Mouse (Mus musculus) cerebellum, postnatal 36 days (tissue): ENCODE data around the gene Rps6ka1.
"Not testable (repeated sequence)": the region's sequence is repeated elsewhere in the genome, so short reads cannot be mapped to it uniquely, and the experiment has no call there.

Source experiments
- DNase-seq, 2 experiments: peaks; one replicate each; pipeline ENCODE4 v3.0.0; 2021 to 2022; ENCODE audit warnings: mixed read lengths in 2 of 2

The Rps6ka1 gene

GRCm38 (mm10) chr4:133857527-133857926 lies 30.1 kb downstream of the Rps6ka1 start:
- DNase-seq, result no peak

- no peak for DNase-seq
Measured at GRCm38 (mm10) chr4:133854621-133855020, 33.0 kb downstream of the Rps6ka1 start.

DNA sequence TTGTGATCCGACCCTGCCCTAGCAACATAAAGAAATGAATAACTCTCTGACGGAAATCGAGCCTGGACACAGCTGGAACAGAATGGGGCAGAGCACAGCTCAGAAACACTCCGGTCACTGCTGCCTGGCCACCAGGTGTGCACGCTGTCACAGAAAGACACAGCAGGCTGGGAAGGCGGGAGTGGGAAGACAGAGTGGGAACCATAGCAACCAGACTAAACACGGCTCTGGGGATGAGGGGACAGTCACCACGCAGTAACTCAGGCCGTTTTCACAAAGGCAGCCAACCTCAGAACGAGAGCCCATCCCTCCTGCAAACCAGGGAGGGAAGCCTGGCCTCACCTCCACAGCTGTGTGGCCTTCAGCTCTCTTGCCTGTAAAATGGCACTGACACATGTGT lies 34.0 kb downstream of the Rps6ka1 start:
- DNase-seq, result no peak

DNA sequence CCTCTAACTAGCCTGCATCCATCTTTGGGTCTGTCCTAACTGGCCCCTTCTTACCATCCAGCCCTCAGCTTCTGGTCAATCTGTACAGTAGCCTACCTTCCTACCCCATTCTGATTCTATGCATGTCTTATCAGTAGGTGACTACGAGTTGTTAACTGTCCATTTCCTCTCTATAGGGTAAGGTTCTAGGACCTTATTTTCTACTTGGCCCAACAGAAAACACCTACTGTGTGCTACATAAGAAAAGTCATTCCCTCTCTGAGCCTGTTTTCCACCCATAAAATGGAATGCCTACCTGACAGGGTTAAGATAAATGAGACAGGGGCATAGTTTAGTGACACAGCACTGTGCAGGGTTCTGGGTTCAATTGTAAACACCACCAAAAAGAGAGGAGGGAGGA lies 41.0 kb downstream of the Rps6ka1 start:
- no peak for DNase-seq

DNA sequence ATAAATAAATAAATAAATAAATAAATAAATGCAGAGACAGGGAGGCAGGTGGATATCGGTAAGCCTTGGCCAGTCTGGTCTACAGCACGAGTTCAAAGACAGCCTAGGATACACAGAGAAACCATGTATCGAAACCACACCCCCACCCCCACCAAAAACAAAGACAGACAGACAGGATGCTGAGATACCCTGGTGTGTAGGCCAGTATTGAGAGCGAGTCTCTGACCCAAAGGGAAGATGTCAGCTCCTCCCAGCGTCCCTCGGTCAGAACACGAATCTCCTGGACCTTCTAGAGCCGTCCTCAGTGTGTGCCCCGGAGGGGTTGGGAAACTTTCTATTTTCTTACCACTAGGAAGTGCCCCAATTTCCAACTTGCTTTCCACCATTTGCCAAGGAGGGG lies 42.5 kb downstream of the Rps6ka1 start:
- no peak for DNase-seq

DNA sequence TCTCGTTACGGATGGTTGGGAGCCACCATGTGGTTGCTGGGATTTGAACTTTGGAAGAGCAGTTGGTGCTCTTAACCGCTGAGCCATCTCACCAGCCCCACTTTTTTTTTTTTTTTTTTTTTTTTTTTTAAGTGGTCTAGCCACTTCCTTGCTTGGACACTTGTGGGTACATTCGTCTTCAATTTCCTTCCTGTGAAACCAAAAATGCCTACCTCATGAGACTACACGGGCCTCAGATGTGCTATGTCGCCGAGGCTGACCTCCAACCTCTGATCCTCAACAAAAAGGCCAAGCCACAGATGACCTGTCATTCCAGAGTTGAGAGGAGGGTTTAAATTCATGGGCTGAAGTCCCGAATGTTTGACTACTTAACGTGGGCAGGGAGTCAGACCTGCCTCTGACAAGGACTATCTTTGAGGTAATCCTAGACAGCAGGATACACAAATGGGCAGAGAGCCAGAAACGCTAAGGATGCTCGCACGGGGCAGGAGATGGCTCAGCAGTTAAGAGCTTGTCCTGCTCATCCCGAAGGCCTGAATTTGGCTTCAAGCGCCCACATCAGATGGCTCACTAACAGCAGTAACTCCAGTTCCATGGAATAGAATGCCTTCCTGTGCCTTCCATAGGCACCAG lies 43.3 kb downstream of the Rps6ka1 start:
- DNase-seq, result no peak

DNA sequence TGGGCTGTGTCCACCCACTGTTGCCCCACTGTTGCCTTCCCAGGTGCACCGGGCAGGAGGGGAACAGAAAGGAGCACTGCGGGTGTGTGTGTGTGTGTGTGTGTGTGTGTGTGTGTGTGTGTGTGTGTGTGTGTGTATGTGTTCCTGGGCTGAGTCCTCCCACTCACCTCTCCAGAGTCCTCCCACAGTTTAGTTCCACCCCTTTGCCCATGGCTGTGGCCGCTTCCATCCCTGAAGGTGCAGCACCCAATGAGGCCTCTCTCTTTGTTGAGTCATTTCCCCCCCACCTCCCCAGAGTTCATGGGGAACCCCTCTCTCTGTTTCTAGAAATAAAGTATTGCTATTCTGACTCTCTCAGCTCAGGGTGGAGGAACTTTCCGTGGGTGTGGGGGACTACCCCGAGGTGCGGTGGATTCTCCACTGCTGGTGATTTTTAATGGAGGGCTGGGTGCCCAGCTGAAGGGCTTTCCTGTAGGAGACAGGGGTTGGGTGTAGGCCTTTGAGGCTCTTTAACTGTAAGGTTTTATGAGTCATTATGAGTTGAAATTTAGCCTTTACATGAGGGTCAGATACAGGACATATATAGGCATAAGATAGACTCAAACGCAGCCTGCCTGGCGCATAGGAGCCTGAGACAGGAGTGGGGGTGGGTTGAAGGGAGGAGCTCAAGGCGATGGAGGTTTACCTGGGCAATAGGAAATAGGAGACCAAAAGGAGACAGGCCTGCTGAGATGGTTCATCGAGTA lies 44.4 kb downstream of the Rps6ka1 start:
- no peak for DNase-seq

- not testable (repeated sequence) for DNase-seq
Measured at GRCm38 (mm10) chr4:133841756-133842483, 45.7 kb downstream of the Rps6ka1 start.

- DNase-seq, result no peak
Measured at GRCm38 (mm10) chr4:133841035-133841434, 46.6 kb downstream of the Rps6ka1 start.

GRCm38 (mm10) chr4:133840501-133840900 lies 47.1 kb downstream of the Rps6ka1 start:
- no peak for DNase-seq

DNA sequence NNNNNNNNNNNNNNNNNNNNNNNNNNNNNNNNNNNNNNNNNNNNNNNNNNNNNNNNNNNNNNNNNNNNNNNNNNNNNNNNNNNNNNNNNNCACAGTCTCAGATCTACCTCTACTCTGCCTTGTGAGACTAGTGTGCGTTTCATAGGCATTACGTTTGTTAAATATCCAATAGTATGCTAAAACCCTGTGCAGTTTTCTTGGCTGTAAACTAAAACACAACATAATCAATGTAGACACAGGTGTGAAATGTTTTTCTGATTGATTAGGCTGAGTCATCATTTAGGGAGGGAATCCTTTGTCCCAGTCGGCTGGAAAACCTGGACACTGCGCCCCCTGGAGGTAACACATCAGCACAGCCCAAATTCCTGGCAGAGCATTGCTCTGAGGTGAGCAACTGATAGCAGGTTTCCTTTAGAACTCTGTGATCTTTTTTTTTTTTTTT lies 48.2 kb downstream of the Rps6ka1 start:
- no peak for DNase-seq

DNA sequence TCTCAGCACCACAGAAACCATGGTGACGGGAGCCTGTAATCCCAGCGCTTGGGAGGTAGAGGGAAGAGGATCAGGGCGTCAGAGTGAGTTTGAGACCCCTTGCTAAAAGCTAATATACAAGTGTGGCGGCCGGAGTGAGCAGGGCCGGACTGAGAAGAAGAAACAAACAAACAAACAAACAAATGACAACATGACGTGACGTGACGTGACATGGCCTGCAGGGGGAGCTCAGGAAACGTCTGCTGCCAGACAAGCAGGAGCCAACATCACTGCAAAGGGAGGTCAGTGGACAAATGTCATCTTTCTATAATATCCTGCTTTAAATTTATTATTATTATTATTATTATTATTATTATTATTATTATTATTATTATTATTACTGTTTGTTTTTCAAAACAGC lies 51.0 kb downstream of the Rps6ka1 start:
- DNase-seq, result peak; percentile 47 to 56

GRCm38 (mm10) chr4:133835211-133835610 lies 52.4 kb downstream of the Rps6ka1 start:
- DNase-seq, result no peak

- DNase-seq, result no peak
Measured at GRCm38 (mm10) chr4:133832945-133833874, 54.4 kb downstream of the Rps6ka1 start.

- no peak for DNase-seq
Measured at GRCm38 (mm10) chr4:133830453-133830852, 57.1 kb downstream of the Rps6ka1 start.

GRCm38 (mm10) chr4:133829281-133830070 lies 58.1 kb downstream of the Rps6ka1 start:
- peak; percentile 67 to 86 for DNase-seq

GRCm38 (mm10) chr4:133827887-133828794 lies 59.5 kb downstream of the Rps6ka1 start:
- DNase-seq, result no peak

DNA sequence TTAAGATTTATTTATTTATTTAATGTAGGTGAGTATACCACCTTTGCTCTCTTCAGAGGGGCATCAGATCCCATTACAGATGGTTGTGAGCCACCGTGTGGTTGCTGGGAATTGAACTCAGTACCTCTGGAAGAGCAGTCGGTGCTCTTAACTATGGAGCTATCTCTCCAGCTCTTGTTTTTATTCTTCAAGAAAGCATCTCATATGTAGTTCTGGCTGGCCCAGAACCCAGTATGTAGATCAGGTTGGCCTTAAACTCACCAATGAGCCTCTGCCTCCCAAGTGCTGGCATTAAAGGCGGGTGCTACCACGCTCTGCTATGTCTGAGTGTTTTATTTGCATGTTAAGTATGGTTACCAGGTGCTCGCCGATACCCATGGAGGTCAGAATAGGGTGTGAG lies 60.2 kb downstream of the Rps6ka1 start:
- DNase-seq, result no peak

DNA sequence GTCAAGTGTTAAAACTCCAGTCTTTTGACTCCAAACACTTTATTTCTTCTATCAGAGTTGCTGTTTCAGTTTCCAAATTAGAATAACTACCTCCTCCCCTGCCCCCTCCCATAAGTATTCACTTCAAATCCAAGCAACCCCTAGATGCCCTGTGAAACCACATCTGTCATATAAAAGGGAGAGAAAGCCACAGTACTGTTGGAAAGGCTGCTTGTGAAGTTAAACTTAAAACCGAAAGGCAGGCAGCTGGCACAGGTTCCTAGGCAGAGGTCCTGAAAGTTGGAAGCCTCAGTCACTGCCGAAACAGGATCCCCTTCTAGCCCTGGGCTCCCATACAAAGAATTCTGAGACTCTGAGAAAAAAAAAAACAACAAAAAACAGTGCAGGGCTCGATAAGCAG lies 61.9 kb downstream of the Rps6ka1 start:
- no peak for DNase-seq

- no peak for DNase-seq
Measured at GRCm38 (mm10) chr4:133820806-133821560, 66.6 kb downstream of the Rps6ka1 start.
